Mouse (Mus musculus): ENCODE data around the gene 4930435E12Rik. TPM values are rescaled to one million over a fixed set of nuclear protein-coding genes. Genes with fewer than 3 reads are reported as not detected.

The 4930435E12Rik gene
- polyA plus RNA-seq, 1 experiment from 2014 or later, result not detected

DNA sequence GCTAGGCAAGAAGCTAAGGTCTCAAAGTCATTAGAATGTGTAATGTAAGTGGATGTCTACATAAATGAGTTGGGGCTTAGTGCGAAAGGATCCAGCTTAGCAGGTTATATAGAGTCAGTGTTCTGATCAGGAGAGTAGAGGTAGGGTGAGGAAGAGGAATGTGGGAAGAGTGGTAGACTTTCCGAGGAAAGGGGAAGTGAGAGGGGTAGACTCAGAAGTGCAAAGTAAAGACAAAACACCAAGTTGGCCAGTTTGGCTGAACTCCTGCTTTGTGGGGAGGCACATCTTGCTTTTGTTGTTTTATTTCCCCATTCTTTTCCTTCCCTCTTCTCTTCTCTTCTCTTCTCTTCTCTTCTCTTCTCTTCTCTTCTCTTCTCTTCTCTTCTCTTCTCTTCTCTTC is 39.5 kb downstream of the 4930435E12Rik start:
- no peaks in the 10 kb centered on the region for H3K9me3 ChIP-seq (replicated peaks)
- H3K4me3 ChIP-seq (replicated peaks), result no peak overlapping the region
- no peaks in the 10 kb centered on the region for H3K36me3 ChIP-seq
- 71% methylated on average over 2 of the region's 2 CpGs for WGBS
- 0 out of 2 replicates have a peak, but pooled peaks cover 5% of the 10 kb centered on the region for H3K4me1 ChIP-seq
- no peak for ATAC-seq (replicated peaks; ENCODE audit: low FRiP score)
- H3K9ac ChIP-seq, result no peak overlapping the region
- no peak overlapping the region for H3K4me2 ChIP-seq
- H3K27ac ChIP-seq, result no peak overlapping the region
- H3K27me3 ChIP-seq, result 0 out of 2 replicates have a peak, but pooled peaks cover 1% of the 10 kb centered on the region

DNA sequence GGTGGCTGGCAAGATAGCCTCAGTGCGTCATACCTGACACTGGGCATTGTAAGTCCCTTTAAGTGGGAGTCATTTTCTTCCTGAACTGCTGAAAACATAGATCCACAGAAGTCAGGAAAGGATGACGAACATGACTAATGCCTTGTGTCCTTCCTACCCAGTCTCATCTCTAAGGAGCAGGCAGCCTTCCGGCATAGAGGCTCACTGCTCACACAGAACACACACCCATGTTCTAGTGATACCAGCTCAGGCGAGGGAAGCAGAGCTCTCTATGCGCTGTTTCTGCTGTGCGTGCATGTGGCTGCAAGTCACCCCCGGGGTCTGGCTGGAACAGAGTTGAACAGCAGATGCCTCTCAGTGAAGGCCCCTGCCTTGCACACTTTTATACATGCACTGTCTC is 43.2 kb downstream of the 4930435E12Rik start:
- 83% methylated on average over 7 of the region's 7 CpGs for WGBS
- no peak overlapping the region for H3K4me3 ChIP-seq (replicated peaks)
- peaks cover 4% of the 10 kb centered on the region; the same call in 1 of the 2 replicates for H3K27me3 ChIP-seq
- no peak overlapping the region for H3K4me2 ChIP-seq
- H3K4me1 ChIP-seq, result no peaks in the 10 kb centered on the region
- no peak overlapping the region for H3K9ac ChIP-seq
- no peaks in the 10 kb centered on the region for H3K36me3 ChIP-seq
- no peak for ATAC-seq (replicated peaks; ENCODE audit: low FRiP score)
- no peaks in the 10 kb centered on the region for H3K9me3 ChIP-seq (replicated peaks)
- no peak overlapping the region for H3K27ac ChIP-seq

DNA sequence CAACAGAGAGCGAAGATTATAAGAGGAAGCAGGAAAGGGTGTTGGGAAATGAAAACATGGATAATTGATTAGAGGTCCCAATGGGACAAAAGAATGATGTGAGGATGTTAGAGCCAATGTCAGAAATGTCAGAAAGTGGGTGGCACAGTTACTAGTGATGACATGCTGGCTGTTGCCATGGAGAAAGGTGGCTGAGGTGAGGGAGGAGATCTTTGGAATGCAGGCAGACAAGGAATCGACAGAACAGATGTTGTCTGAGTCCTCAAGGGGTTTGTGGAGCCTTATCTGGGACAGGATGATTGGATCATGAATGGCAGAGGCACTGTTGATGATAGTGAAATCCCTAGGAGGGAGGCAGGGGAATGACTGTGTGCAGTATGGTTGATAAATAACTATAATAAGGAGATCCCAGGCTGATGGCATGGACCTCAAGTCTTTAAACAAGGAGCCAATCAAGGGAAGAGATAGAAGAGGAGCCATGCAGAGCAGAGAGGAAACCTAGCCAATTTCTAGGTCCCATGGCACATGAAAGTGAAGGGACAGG is 46.0 kb downstream of the 4930435E12Rik start:
- Histone ChIP-seq H3K9me3 (replicated peaks) (no peaks in the 10 kb centered on the region), H3K36me3 (no peaks in the 10 kb centered on the region), H3K27me3 (peaks cover 10% of the 10 kb centered on the region), H3K27ac (no peak overlapping the region), H3K9ac (no peak overlapping the region), H3K4me3 (replicated peaks) (no peak overlapping the region), H3K4me2 (no peak overlapping the region), H3K4me1 (no peaks in the 10 kb centered on the region)
- no peak for ATAC-seq (replicated peaks; ENCODE audit: low FRiP score)
- 49% methylated on average over 2 of the region's 2 CpGs for WGBS

DNA sequence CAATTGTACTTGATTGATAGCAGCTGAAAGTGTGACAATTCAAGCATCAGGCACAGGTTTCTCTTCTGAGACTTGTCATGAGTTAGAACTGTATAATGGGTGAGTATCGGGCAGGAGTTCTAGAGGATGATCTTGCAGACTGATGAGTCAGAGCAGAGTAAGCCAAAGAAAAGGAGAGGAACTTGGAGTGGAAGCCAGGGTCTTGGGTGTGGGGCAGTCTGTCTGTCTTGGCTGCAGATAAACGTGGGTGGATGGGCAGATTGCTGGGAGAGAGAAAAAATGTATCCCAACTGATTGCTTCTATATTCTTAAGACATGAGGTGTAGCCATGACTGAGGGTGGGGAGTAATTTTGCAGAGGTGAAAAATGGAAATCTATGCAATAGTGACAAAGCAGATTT is 46.6 kb downstream of the 4930435E12Rik start:
- H3K27me3 ChIP-seq, result peaks cover 10% of the 10 kb centered on the region
- H3K9me3 ChIP-seq (replicated peaks), result no peaks in the 10 kb centered on the region
- H3K36me3 ChIP-seq, result no peaks in the 10 kb centered on the region
- H3K4me2 ChIP-seq, result no peak overlapping the region
- no peaks in the 10 kb centered on the region for H3K4me1 ChIP-seq
- no peak overlapping the region for H3K27ac ChIP-seq
- no peak overlapping the region for H3K9ac ChIP-seq
- no peak for ATAC-seq (replicated peaks; ENCODE audit: low FRiP score)
- H3K4me3 ChIP-seq (replicated peaks), result no peak overlapping the region
- WGBS, result 72% methylated on average over 2 of the region's 2 CpGs

DNA sequence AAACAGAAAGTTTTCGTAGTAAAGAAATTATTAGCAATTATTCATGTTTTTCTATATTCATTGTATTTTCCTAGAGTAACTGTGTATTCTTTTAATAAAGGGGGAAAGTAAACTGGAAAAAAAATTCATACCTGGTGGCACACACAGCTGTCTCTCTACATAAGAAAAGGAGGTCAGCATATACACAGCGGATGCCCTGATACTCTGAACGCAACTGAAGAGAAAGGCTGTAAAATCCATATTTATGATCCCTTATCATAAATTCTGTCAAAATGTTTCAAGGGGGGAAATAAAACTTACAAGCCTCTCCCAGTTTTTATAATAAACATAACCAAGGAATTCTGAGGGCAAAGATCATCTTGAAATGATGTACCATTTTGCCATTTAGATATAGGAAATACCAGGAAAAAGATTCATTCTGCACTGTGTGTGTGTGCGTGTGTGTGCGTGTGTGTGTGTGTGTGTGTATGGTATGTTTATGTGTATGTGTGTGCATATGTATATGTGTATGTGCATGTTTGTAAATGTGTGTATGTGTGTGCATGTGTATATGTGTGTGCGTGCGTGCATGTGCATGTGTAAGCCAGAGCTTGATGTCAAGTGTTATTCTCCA is 47.5 kb downstream of the 4930435E12Rik start:
- Histone ChIP-seq H3K27me3 (peaks cover 10% of the 10 kb centered on the region), H3K4me3 (replicated peaks) (no peak overlapping the region), H3K9ac (no peak overlapping the region), H3K9me3 (replicated peaks) (no peaks in the 10 kb centered on the region), H3K27ac (no peak overlapping the region), H3K4me2 (no peak overlapping the region), H3K36me3 (no peaks in the 10 kb centered on the region), H3K4me1 (no peaks in the 10 kb centered on the region)
- 89% methylated on average over 7 of the region's 7 CpGs for WGBS
- no peak for ATAC-seq (replicated peaks; ENCODE audit: low FRiP score)

DNA sequence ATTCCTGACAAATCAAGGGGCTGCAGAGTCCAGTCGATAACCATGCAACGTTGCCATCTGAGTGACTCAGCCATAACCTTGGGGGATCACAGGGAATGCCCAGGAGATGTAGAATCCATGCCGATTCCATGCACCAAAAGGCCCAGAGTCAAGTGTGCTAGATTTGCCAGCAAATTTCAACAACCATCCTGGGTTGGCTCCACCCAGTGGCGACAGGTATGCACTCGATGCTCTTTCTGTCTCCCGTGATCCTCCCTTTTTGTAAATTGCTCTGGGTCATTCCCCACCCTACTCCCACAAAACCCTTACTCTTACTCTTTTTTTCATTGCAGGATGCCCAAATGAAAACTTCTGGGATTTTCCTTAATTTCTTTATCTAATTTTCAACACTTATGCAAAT is 52.2 kb downstream of the 4930435E12Rik start:
- H3K36me3 ChIP-seq, result no peaks in the 10 kb centered on the region
- no peak for ATAC-seq (replicated peaks; ENCODE audit: low FRiP score)
- H3K9me3 ChIP-seq (replicated peaks), result no peaks in the 10 kb centered on the region
- no peak overlapping the region for H3K9ac ChIP-seq
- no peak overlapping the region for H3K27ac ChIP-seq
- no peak overlapping the region for H3K4me2 ChIP-seq
- WGBS, result 62% methylated on average over 6 of the region's 6 CpGs
- H3K27me3 ChIP-seq, result peaks cover 8% of the 10 kb centered on the region
- H3K4me3 ChIP-seq (replicated peaks), result no peak overlapping the region
- H3K4me1 ChIP-seq, result peaks cover 21% of the 10 kb centered on the region

DNA sequence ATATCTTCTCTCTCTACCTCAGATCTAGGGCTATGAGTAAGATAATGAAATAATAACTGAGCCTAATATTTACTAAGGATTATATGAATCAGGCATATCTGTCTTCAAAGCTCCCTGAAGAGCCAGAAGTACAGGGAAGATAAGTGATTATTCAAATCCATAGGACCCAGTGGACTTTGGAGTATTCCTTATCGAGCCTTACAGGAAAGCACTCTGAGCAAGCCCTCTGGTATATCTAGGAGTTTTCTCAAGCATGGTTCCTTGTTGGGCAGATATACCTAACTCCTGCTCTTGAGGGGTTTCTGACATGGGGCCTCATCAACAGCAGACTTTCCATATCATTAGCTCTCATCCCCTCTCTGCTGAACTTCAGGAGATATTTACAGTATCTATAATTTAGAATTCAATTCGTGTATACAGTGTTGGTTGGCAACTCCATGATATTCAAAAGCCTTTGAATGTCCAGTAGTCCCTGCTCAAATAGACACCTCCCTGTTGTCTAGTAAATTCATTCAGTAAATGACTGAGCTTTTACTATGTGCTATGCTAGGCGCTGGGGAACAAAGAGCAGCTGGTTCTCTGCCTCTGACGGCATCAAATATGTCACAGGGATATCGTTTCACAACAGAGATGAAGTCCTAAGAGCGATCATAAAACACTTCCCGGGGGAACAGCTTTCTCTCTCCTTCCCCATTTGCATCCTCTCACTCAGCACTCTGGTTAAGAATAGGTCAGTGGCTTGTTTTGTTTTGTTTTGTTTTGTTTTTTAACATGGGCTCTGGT is 53.4 kb downstream of the 4930435E12Rik start:
- Histone ChIP-seq H3K4me1 (peaks cover 21% of the 10 kb centered on the region), H3K27me3 (peaks cover 11% of the 10 kb centered on the region), H3K36me3 (no peaks in the 10 kb centered on the region), H3K4me2 (no peak overlapping the region), H3K9me3 (replicated peaks) (no peaks in the 10 kb centered on the region), H3K9ac (no peak overlapping the region), H3K27ac (no peak overlapping the region), H3K4me3 (replicated peaks) (no peak overlapping the region)
- no peak for ATAC-seq (replicated peaks; ENCODE audit: low FRiP score)
- WGBS, result 36% methylated on average over 7 of the region's 7 CpGs

DNA sequence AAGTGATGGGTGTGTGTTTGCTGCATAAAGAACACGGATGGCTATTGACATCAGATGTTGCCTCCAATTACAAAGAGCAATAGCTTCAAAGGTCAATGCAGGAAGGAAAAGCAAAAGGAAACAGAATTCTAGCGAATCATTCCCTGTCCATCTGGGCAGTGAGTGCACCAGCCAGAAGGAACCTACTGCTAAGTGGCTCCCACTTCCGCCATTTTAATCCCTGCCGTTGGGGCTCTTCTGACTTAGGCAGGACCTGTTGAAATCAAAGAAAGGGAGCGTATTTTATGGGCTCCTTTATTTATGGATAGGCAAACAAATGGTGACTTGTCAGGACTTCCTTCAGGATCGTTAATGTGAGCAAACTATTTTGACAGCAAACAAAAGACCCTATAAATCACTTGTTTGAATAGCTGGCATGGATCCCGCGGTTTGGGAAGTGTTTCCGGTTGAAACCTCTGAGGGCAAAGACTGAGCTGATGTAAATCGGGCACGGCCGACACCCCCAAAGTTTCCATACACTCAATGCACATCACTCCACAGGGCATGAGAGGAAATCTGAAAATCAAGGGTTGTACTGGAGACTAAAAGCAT is 55.5 kb downstream of the 4930435E12Rik start:
- peaks cover 21% of the 10 kb centered on the region for H3K4me1 ChIP-seq
- H3K36me3 ChIP-seq, result peaks cover 9% of the 10 kb centered on the region
- WGBS, result 11% methylated on average over 12 of the region's 12 CpGs
- no peak overlapping the region for H3K4me3 ChIP-seq (replicated peaks)
- H3K9me3 ChIP-seq (replicated peaks), result no peaks in the 10 kb centered on the region
- ATAC-seq (replicated peaks; ENCODE audit: low FRiP score), result peak; percentile 41
- peak overlapping the region; percentile 56 for H3K27ac ChIP-seq
- no peak overlapping the region for H3K9ac ChIP-seq
- H3K27me3 ChIP-seq, result peaks cover 7% of the 10 kb centered on the region
- H3K4me2 ChIP-seq, result peak overlapping the region; percentile 38

DNA sequence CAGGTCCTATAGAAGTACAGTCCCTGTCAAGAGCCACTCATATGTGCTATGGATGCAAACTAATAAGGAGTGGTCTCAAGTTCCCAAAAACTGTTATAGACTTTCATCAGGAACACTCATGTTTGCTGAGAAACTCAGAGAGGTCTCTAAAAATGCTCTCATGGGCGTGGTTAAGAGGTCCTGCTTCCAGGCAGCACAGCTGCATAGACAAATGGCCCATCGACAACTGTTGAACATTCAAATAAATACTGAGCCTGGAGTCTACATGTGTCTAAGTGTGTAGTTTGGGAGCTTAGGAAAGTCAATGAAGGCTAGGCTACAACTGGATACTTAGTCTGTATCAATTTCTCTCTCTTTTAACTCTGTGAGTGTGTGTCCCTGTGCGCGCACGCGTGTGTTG is 57.4 kb downstream of the 4930435E12Rik start:
- Histone ChIP-seq H3K4me2 (no peak overlapping the region), H3K27me3 (peaks cover 5% of the 10 kb centered on the region), H3K9ac (no peak overlapping the region), H3K36me3 (peaks cover 24% of the 10 kb centered on the region), H3K4me3 (replicated peaks) (no peak overlapping the region), H3K4me1 (peaks cover 21% of the 10 kb centered on the region), H3K9me3 (replicated peaks) (no peaks in the 10 kb centered on the region), H3K27ac (no peak overlapping the region)
- ATAC-seq (replicated peaks; ENCODE audit: low FRiP score), result no peak
- WGBS, result 95% methylated on average over 6 of the region's 6 CpGs

DNA sequence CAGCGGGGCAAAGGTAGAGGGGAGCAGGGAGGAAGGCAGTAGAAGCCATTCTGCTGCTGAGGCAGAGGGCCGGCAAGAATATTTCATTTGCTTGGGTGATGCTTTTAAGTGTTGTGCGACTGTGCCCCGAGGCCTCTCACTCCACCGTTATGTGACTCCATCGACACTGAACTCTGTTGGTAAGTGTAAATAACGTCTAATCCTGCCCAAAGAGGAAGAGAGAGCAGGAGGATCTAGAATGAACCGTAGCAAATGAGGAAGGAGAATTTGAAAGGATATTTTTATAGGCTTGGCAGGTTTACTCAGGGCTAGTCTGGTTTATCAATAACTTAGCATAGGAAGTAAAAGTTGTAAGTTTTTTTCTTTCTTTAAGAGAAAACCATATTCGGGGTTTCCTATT is 59.0 kb downstream of the 4930435E12Rik start:
- Histone ChIP-seq H3K36me3 (peaks cover 31% of the 10 kb centered on the region), H3K27me3 (peaks cover 5% of the 10 kb centered on the region; the same call in 1 of the 2 replicates), H3K4me2 (no peak overlapping the region), H3K9ac (no peak overlapping the region), H3K27ac (no peak overlapping the region), H3K4me1 (peaks cover 19% of the 10 kb centered on the region), H3K9me3 (replicated peaks) (no peaks in the 10 kb centered on the region), H3K4me3 (replicated peaks) (no peak overlapping the region)
- ATAC-seq (replicated peaks; ENCODE audit: low FRiP score), result no peak
- 71% methylated on average over 9 of the region's 9 CpGs for WGBS

DNA sequence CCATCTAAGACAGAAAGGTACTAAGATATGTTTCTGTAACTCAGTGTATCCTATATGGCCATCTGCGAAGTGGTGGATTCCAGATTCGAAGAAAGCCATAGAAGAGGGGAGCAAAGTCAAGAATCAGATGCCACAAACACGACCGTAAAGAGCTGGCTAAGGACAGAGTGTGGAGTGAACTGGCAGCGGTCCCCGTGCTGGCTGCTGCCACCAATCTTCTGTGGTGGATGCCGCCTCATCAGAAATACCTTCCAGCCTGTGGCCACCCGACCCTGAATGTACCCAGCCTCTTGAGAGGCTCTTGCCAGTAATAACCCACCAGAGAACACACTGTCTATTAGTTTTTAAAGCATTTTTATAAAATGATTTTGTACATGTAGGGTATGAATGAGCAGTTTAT is 60.2 kb downstream of the 4930435E12Rik start:
- ATAC-seq (replicated peaks; ENCODE audit: low FRiP score), result no peak

DNA sequence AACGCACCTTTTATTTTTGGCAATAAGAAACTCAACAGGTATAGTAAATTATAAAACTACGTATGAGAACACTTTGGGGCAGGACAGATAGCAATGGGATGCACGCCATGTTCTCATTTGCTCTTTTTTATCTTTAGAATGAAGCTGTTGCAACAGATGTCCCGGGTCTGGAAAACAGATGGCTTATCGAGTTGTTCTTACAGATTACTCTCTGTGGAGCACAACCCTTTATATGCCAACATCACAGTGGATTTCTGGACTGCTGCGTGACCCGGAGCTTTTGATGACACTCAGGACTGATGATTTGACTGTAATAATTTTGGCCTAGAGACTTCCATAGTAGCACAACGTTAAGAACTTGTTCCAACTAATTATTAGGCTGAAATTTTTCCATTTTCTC is 60.8 kb downstream of the 4930435E12Rik start:
- no peak overlapping the region for H3K4me2 ChIP-seq
- no peak overlapping the region for H3K27ac ChIP-seq
- H3K27me3 ChIP-seq, result peaks cover 5% of the 10 kb centered on the region; the same call in 1 of the 2 replicates
- 89% methylated on average over 8 of the region's 8 CpGs for WGBS
- H3K36me3 ChIP-seq, result peaks cover 35% of the 10 kb centered on the region
- H3K9me3 ChIP-seq (replicated peaks), result no peaks in the 10 kb centered on the region
- no peak for ATAC-seq (replicated peaks; ENCODE audit: low FRiP score)
- H3K9ac ChIP-seq, result no peak overlapping the region
- no peak overlapping the region for H3K4me3 ChIP-seq (replicated peaks)
- peaks cover 15% of the 10 kb centered on the region for H3K4me1 ChIP-seq

More for the DNA sequence above, 60.2 kb downstream of the 4930435E12Rik start:
- 92% methylated on average over 8 of the region's 8 CpGs for WGBS
- H3K36me3 ChIP-seq, result peaks cover 35% of the 10 kb centered on the region
- H3K9ac ChIP-seq, result no peak overlapping the region
- H3K4me3 ChIP-seq (replicated peaks), result no peak overlapping the region
- no peak overlapping the region for H3K4me2 ChIP-seq
- peaks cover 5% of the 10 kb centered on the region; the same call in 1 of the 2 replicates for H3K27me3 ChIP-seq
- no peak overlapping the region for H3K27ac ChIP-seq
- peaks cover 19% of the 10 kb centered on the region for H3K4me1 ChIP-seq
- H3K9me3 ChIP-seq (replicated peaks), result no peaks in the 10 kb centered on the region

Measured in kidney, embryonic 15.5 days (tissue).